ENCODE assay signal across 9 mouse cellular contexts in the genomic region with DNA sequence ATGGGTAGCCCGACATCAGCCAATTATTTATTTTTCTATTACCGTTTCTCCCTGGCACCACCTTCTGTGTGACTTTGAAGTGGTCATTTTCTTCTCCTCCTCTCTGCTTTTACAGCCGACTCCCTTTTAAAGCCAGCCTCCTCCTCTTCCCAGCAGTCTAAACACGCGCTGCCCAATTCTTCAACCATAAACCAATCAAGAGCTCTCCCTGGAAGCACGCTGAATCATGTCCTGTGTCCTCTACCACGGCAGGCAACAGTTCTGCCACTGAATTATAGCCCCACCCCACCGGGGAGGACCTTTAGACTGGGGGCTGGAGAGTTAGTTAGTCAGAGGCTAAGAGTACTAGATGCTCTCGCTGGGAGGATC. TPM values are rescaled to one million over a fixed set of nuclear protein-coding genes. Genes with fewer than 3 reads are reported as not detected.
A peak's percentile ranks its signal among the peaks of the same experiment; 100 is the strongest.
DNase-seq lines count a peak whose midpoint lies in the region; ATAC-seq and TF ChIP-seq lines count a peak whose summit lies in the region.
"Had no signal": no experiment of that assay in that cellular context is flagged by ENCODE, and none has a peak within 500 bp of the region (broad histone marks: within the 10 kb centered on the region; RNA-seq: fewer than 3 reads in every experiment).

No protein-coding gene starts in this region.

- 44% methylated on average over 9 of the region's 9 CpGs for WGBS in embryonic facial prominence, embryonic 15.5 days
- 12% methylated on average over 9 of the region's 9 CpGs for WGBS in intestine, postnatal 0 days
- WGBS in hindbrain, embryonic 12.5 days, result 67% methylated on average over 9 of the region's 9 CpGs

- no peak overlapping the region for H3K4me3 ChIP-seq in embryonic facial prominence, embryonic 15.5 days (replicated peaks)
- H3K4me3 ChIP-seq in intestine, postnatal 0 days (ENCODE audit: low read depth, low read length), result no peak overlapping the region
- no peak overlapping the region for H3K4me3 ChIP-seq in hindbrain, embryonic 12.5 days
- H3K4me3 ChIP-seq: embryonic facial prominence, embryonic 12.5 days had no signal

- peak; percentile 74 for ATAC-seq in cerebellum, adult (ENCODE audit: insufficient number of reproducible peaks, low FRiP score, low TSS enrichment)
- no peak for ATAC-seq in embryonic facial prominence, embryonic 15.5 days (ENCODE audit: insufficient number of reproducible peaks, low FRiP score, low TSS enrichment, low read depth)
- peak; percentile 90 for ATAC-seq in intestine, postnatal 0 days
- no peak for ATAC-seq in hindbrain, embryonic 12.5 days (ENCODE audit: low FRiP score)

- peak overlapping the region; percentile 63 for H3K27ac ChIP-seq in embryonic facial prominence, embryonic 15.5 days (replicated peaks)
- H3K27ac ChIP-seq in intestine, postnatal 0 days (ENCODE audit: low read depth, low read length), result peak overlapping the region; percentile 35; the same call in 1 of the 2 replicates
- no peak overlapping the region for H3K27ac ChIP-seq in hindbrain, embryonic 12.5 days
- H3K27ac ChIP-seq: embryonic facial prominence, embryonic 12.5 days had no signal

- H3K9me3 ChIP-seq in embryonic facial prominence, embryonic 15.5 days (replicated peaks), result no peaks in the 10 kb centered on the region
- no peaks in the 10 kb centered on the region for H3K9me3 ChIP-seq in intestine, postnatal 0 days (ENCODE audit: control insufficient read depth)
- H3K9me3 ChIP-seq in hindbrain, embryonic 12.5 days (replicated peaks), result no peaks in the 10 kb centered on the region
- H3K9me3 ChIP-seq: embryonic facial prominence, embryonic 12.5 days had no signal

- no peak overlapping the region for H3K9ac ChIP-seq in embryonic facial prominence, embryonic 15.5 days
- H3K9ac ChIP-seq in intestine, postnatal 0 days (ENCODE audit: low read depth, low read length), result no peak overlapping the region
- no peak overlapping the region for H3K9ac ChIP-seq in hindbrain, embryonic 12.5 days
- H3K9ac ChIP-seq: embryonic facial prominence, embryonic 12.5 days had no signal

- peaks cover 7% of the 10 kb centered on the region; the same call in 1 of the 2 replicates for H3K4me1 ChIP-seq in embryonic facial prominence, embryonic 15.5 days
- H3K4me1 ChIP-seq in intestine, postnatal 0 days (replicated peaks; ENCODE audit: control insufficient read depth, insufficient read depth, low read length), result 0 out of 2 replicates have a peak, but pooled peaks cover 7% of the 10 kb centered on the region
- H3K4me1 ChIP-seq in hindbrain, embryonic 12.5 days, result no peaks in the 10 kb centered on the region

- no peak for TF ChIP-seq CTCF in intestine, postnatal 0 days (IDR thresholded peaks at IDR 0.05; ENCODE audit: low read depth)

- DNase-seq in cerebellum, postnatal 4 days (ENCODE audit: low spot score in 2 of 2), result no peak
- DNase-seq in lung, postnatal 10 days, result peak; percentile 77
- DNase-seq in frontal cortex, postnatal 14 days (ENCODE audit: low spot score in 2 of 2), result no peak
- DNase-seq in right cerebral cortex, postnatal 4 days, result no peak

- H3K27me3 ChIP-seq in embryonic facial prominence, embryonic 15.5 days, result no peaks in the 10 kb centered on the region
- H3K27me3 ChIP-seq in intestine, postnatal 0 days (replicated peaks; ENCODE audit: control insufficient read depth, insufficient read depth, low read length), result no peaks in the 10 kb centered on the region
- H3K27me3 ChIP-seq in hindbrain, embryonic 12.5 days, result no peaks in the 10 kb centered on the region
- H3K27me3 ChIP-seq: embryonic facial prominence, embryonic 12.5 days had no signal

- no peaks in the 10 kb centered on the region for H3K36me3 ChIP-seq in embryonic facial prominence, embryonic 15.5 days
- no peaks in the 10 kb centered on the region for H3K36me3 ChIP-seq in intestine, postnatal 0 days (ENCODE audit: control insufficient read depth, insufficient read depth)
- no peaks in the 10 kb centered on the region for H3K36me3 ChIP-seq in hindbrain, embryonic 12.5 days
- H3K36me3 ChIP-seq: embryonic facial prominence, embryonic 12.5 days had no signal

- no peak overlapping the region for H3K4me2 ChIP-seq in embryonic facial prominence, embryonic 15.5 days (replicated peaks)
- peak overlapping the region; percentile 1 for H3K4me2 ChIP-seq in intestine, postnatal 0 days (replicated peaks; ENCODE audit: low read depth)
- H3K4me2 ChIP-seq in hindbrain, embryonic 12.5 days (replicated peaks), result no peak overlapping the region
- H3K4me2 ChIP-seq: embryonic facial prominence, embryonic 12.5 days had no signal

RNA-seq across cellular contexts. Expression of gene Vps26c, which starts 10.5 kb away (rescaled TPM):
- polyA plus RNA-seq in embryonic facial prominence, embryonic 15.5 days (2015; fragmentation: Nextera tagmentation; extraction: Ambion mirVana), result 55.8 and 56.1 TPM in 2 replicates
- polyA plus RNA-seq in intestine, postnatal 0 days (2015; fragmentation: Nextera tagmentation; extraction: Ambion mirVana), result 36.6 and 46.7 TPM in 2 replicates
- 67.0 and 70.3 TPM in 2 replicates for polyA plus RNA-seq in hindbrain, embryonic 12.5 days (2016; fragmentation: Nextera tagmentation; extraction: Ambion mirVana)

RNA-seq across cellular contexts. Expression of gene Dyrk1a, which starts 32.7 kb away (rescaled TPM):
- polyA plus RNA-seq in embryonic facial prominence, embryonic 15.5 days (2015; fragmentation: Nextera tagmentation; extraction: Ambion mirVana), result 9.1 and 9.7 TPM in 2 replicates
- polyA plus RNA-seq in intestine, postnatal 0 days (2015; fragmentation: Nextera tagmentation; extraction: Ambion mirVana), result 8.0 and 8.3 TPM in 2 replicates
- 9.3 and 9.9 TPM in 2 replicates for polyA plus RNA-seq in hindbrain, embryonic 12.5 days (2016; fragmentation: Nextera tagmentation; extraction: Ambion mirVana)

Comparison
In these comparisons a context has a peak if more than half of its experiments do, and no peak if none do; other contexts are left out.
1. ATAC-seq: peak in cerebellum, adult (single experiment) and intestine, postnatal 0 days (single experiment); none in embryonic facial prominence, embryonic 15.5 days (single experiment) and hindbrain, embryonic 12.5 days (single experiment).